Mouse (Mus musculus): ENCODE data around the gene Apol7b. TPM values are rescaled to one million over a fixed set of nuclear protein-coding genes. Genes with fewer than 3 reads are reported as not detected.

Apol7b gene
- polyA plus RNA-seq, 1 experiment, result not detected

DNA sequence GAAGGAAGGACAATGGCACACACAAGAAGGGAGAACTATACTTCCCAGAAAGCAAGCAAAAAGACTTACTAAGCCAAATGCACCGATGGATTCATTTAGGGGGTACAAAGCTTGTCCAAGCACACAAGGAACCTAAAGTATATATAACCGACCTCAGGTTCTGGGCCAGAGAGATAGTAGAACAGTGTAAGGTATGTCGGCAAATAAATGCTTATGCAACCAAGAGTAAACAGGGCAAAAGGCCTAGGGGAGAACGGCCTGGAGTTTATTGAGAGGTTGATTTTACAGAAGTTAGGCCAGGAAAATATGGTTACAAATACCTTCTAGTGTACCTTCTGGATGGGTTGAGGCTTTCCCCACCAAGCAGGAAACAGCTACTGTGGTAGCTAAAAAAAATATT is 69.9 kb downstream of the Apol7b start:
- no peaks in the 10 kb centered on the region for H3K36me3 ChIP-seq (ENCODE audit: control insufficient read depth, insufficient read depth)
- TF ChIP-seq TCF3 (IDR thresholded peaks at IDR 0.05; ENCODE audit: insufficient read length, low read depth), result no peak
- no peak for TF ChIP-seq E2F4 (IDR thresholded peaks at IDR 0.05; ENCODE audit: insufficient read depth)
- TF ChIP-seq MAX (IDR thresholded peaks at IDR 0.05; ENCODE audit: low read depth), result no peak
- TF ChIP-seq SRF (IDR thresholded peaks at IDR 0.05; ENCODE audit: control insufficient read depth, insufficient read length, low read depth), result no peak
- TF ChIP-seq TCF12 (IDR thresholded peaks at IDR 0.05; ENCODE audit: insufficient read depth, poor library complexity, severe bottlenecking), result no peak
- TF ChIP-seq USF1 (IDR thresholded peaks at IDR 0.05; ENCODE audit: low read depth), result no peak
- no peak for TF ChIP-seq REST (IDR thresholded peaks at IDR 0.05; ENCODE audit: insufficient read depth, insufficient read length)
- no peak for TF ChIP-seq POLR2A (IDR thresholded peaks at IDR 0.05; ENCODE audit: insufficient read length, low read depth)
- no peak for TF ChIP-seq MYOG (IDR thresholded peaks at IDR 0.05; ENCODE audit: control insufficient read depth in 1 of 3, insufficient read depth in 1 of 3, insufficient read length in 2 of 3, low read depth in 2 of 3)
- TF ChIP-seq MYOD1 (IDR thresholded peaks at IDR 0.05; ENCODE audit: control insufficient read depth in 1 of 3, insufficient read length in 2 of 3, low read depth in 2 of 3), result no peak
- TF ChIP-seq POLR2AphosphoS2 (IDR thresholded peaks at IDR 0.05; ENCODE audit: insufficient read length, low read depth), result no peak
- no peak for TF ChIP-seq CEBPB (IDR thresholded peaks at IDR 0.05; ENCODE audit: insufficient read depth, poor library complexity, severe bottlenecking)

DNA sequence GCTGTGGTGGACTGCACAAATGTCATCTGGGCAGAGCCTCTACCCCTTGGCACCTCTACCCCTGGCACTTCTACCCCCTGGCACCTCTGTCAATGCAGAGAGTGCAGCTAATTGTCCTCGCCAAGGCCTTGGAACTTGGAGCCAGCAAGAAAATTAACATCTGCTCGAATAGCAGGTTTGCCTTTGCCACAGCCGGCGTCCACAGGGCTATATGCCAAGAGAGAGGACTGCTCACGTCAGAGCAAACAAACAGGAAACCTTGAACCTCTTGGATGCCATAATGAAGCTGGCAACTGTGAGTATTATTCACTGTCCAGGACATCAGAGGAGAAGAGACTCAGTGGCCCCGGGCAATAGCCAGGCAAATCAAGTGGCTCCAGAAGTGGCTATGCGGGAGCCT is 70.4 kb downstream of the Apol7b start:
- Histone ChIP-seq H3ac (ENCODE audit: control insufficient read depth, insufficient read length) (no peak overlapping the region), H3K4me3 (no peak overlapping the region), H3K27me3 (ENCODE audit: control insufficient read depth, insufficient read depth, insufficient read length) (no peaks in the 10 kb centered on the region), H3K79me2 (ENCODE audit: control insufficient read depth, insufficient read depth) (no peaks in the 10 kb centered on the region), H3K4me2 (ENCODE audit: low read depth) (no peak overlapping the region), H3K36me3 (ENCODE audit: control insufficient read depth, insufficient read depth) (no peaks in the 10 kb centered on the region)
- no peak for TF ChIP-seq USF1 (IDR thresholded peaks at IDR 0.05; ENCODE audit: low read depth)
- TF ChIP-seq MYOD1 (IDR thresholded peaks at IDR 0.05; ENCODE audit: control insufficient read depth in 1 of 3, insufficient read length in 2 of 3, low read depth in 2 of 3), result no peak
- no peak for TF ChIP-seq REST (IDR thresholded peaks at IDR 0.05; ENCODE audit: insufficient read depth, insufficient read length)
- TF ChIP-seq TCF12 (IDR thresholded peaks at IDR 0.05; ENCODE audit: insufficient read depth, poor library complexity, severe bottlenecking), result no peak
- TF ChIP-seq E2F4 (IDR thresholded peaks at IDR 0.05; ENCODE audit: insufficient read depth), result no peak
- no peak for TF ChIP-seq TCF3 (IDR thresholded peaks at IDR 0.05; ENCODE audit: insufficient read length, low read depth)
- no peak for TF ChIP-seq POLR2A (IDR thresholded peaks at IDR 0.05; ENCODE audit: insufficient read length, low read depth)
- TF ChIP-seq SRF (IDR thresholded peaks at IDR 0.05; ENCODE audit: control insufficient read depth, insufficient read length, low read depth), result no peak
- no peak for TF ChIP-seq MYOG (IDR thresholded peaks at IDR 0.05; ENCODE audit: control insufficient read depth in 1 of 3, insufficient read depth in 1 of 3, insufficient read length in 2 of 3, low read depth in 2 of 3)

More for the DNA sequence above, 69.9 kb downstream of the Apol7b start:
- Histone ChIP-seq H3K4me3 (no peak overlapping the region), H3K79me2 (ENCODE audit: control insufficient read depth, insufficient read depth) (no peaks in the 10 kb centered on the region), H3K27me3 (ENCODE audit: control insufficient read depth, insufficient read depth, insufficient read length) (no peaks in the 10 kb centered on the region), H3ac (ENCODE audit: control insufficient read depth, insufficient read length) (no peak overlapping the region), H3K4me2 (ENCODE audit: low read depth) (no peak overlapping the region)

Other genes with a start within 250 kb of the Apol7b start
- 136 TPM for gene Rbfox2, start 140.5 kb downstream of the Apol7b start, polyA plus RNA-seq (2012; fragmentation: generic; extraction: Trizol)
- gene Apol7a, start 48.4 kb downstream of the Apol7b start, polyA plus RNA-seq (2012; fragmentation: generic; extraction: Trizol), result 0.18 TPM
- gene Apol9a, start 36.4 kb downstream of the Apol7b start, polyA plus RNA-seq (2012; fragmentation: generic; extraction: Trizol), result 16.3 TPM
- gene Apol10a, start 29.6 kb upstream of the Apol7b start, polyA plus RNA-seq (2012; fragmentation: generic; extraction: Trizol), result not detected
- gene Apol11a, start 60.8 kb upstream of the Apol7b start, polyA plus RNA-seq (2012; fragmentation: generic; extraction: Trizol), result 0.07 TPM
- gene Apol7c, start 85.8 kb upstream of the Apol7b start, polyA plus RNA-seq (2012; fragmentation: generic; extraction: Trizol), result not detected
- gene 1700025B11Rik, start 114.4 kb upstream of the Apol7b start, polyA plus RNA-seq (2012; fragmentation: generic; extraction: Trizol), result not detected
- gene Apol10b, start 148.6 kb upstream of the Apol7b start, polyA plus RNA-seq (2012; fragmentation: generic; extraction: Trizol), result 1.6 TPM
- gene Gm36245, start 151.8 kb upstream of the Apol7b start, polyA plus RNA-seq (2012; fragmentation: generic; extraction: Trizol), result not detected
- 0.02 TPM for gene Apol11b, start 195.8 kb upstream of the Apol7b start, polyA plus RNA-seq (2012; fragmentation: generic; extraction: Trizol)